Comparison of ENCODE assay signal across 8 mouse cellular contexts in genomic region chr9:118926111-118926650, GRCm38 (mm10). TPM values are rescaled to one million over a fixed set of nuclear protein-coding genes. Genes with fewer than 3 reads are reported as not detected.
DNase-seq lines count a peak whose midpoint lies in the region; ATAC-seq and TF ChIP-seq lines count a peak whose summit lies in the region.

Ctdspl (plus strand) TSS chr9:118926453.

- under 1% methylated on average over 58 of the region's 73 CpGs for WGBS in bone marrow, adult 2 months
- under 1% methylated on average over 51 of the region's 73 CpGs for WGBS in forebrain, embryonic 11.5 days
- 2% methylated on average over 29 of the region's 73 CpGs for WGBS in lung, embryonic 14.5 days

- H3K4me3 ChIP-seq in E14TG2a.4 (replicated peaks; ENCODE audit: low read length), result peak within 1 kb of the TSS; percentile 80
- peak within 1 kb of the TSS; percentile 86 for H3K4me3 ChIP-seq in bone marrow, adult 2 months (replicated peaks; ENCODE audit: control insufficient read depth, low read depth, low read length)
- peak within 1 kb of the TSS; percentile 73 for H3K4me3 ChIP-seq in forebrain, embryonic 11.5 days (ENCODE audit: low read depth, low read length)
- peak within 1 kb of the TSS; percentile 78 for H3K4me3 ChIP-seq in lung, embryonic 14.5 days (ENCODE audit: low read depth, low read length)

- TF ChIP-seq POLR2A in bone marrow, adult 2 months (IDR thresholded peaks at IDR 0.05; ENCODE audit: borderline replicate concordance, control insufficient read depth, low read depth, low read length), result no peak

- intact Hi-C loops in heart, postnatal 10 days (cut with DNase I), result loop anchor here (5.0 kb wide), 1 partner anchor 56 kb away; no protein-coding TSS in a partner anchor

- DNase-seq in forebrain, embryonic 11.5 days (ENCODE audit: low spot score), result peak; percentile 80
- DNase-seq in heart, postnatal 10 days, result peak; percentile 65 to 69
- DNase-seq in layer of hippocampus, adult 18-20 months (ENCODE audit: low spot score in 2 of 2), result peak; percentile 64 to 71
- peak; percentile 70 for DNase-seq in lung, embryonic 14.5 days
- peak; percentile 50 for DNase-seq in ovary, postnatal 10 days (ENCODE audit: low spot score)
- DNase-seq in thymus, postnatal 10 days (ENCODE audit: low spot score in 2 of 2), result peak; percentile 50 to 60

- no peak for TF ChIP-seq CTCF in E14TG2a.4 (conservative IDR thresholded peaks at IDR 0.05; ENCODE audit: low read length)
- TF ChIP-seq CTCF in bone marrow, adult 2 months (IDR thresholded peaks at IDR 0.05; ENCODE audit: control insufficient read depth, insufficient read depth, low read length), result no peak
- TF ChIP-seq CTCF in lung, embryonic 14.5 days (IDR thresholded peaks at IDR 0.05; ENCODE audit: low read depth), result no peak

- H3K9me3 ChIP-seq in E14TG2a.4 (ENCODE audit: low read length), result no peaks in the 10 kb centered on the region
- no peaks in the 10 kb centered on the region for H3K9me3 ChIP-seq in forebrain, embryonic 11.5 days (ENCODE audit: control insufficient read depth, low read length)
- no peaks in the 10 kb centered on the region for H3K9me3 ChIP-seq in lung, embryonic 14.5 days (ENCODE audit: low read depth, low read length)

- peak within 1 kb of the TSS; percentile 59 for H3K27ac ChIP-seq in bone marrow, adult 2 months (ENCODE audit: control insufficient read depth, insufficient read depth, low read depth, low read length, poor library complexity)
- peak within 1 kb of the TSS; percentile 59 for H3K27ac ChIP-seq in forebrain, embryonic 11.5 days (ENCODE audit: low read depth, low read length)
- peak within 1 kb of the TSS; percentile 90 for H3K27ac ChIP-seq in lung, embryonic 14.5 days (ENCODE audit: low read depth)

- H3K9ac ChIP-seq in forebrain, embryonic 11.5 days (ENCODE audit: low read length), result peak within 1 kb of the TSS; percentile 82
- peak within 1 kb of the TSS; percentile 90 for H3K9ac ChIP-seq in lung, embryonic 14.5 days

- H3K4me1 ChIP-seq in E14TG2a.4 (replicated peaks; ENCODE audit: low read depth, low read length), result peaks cover 32% of the 10 kb centered on the region
- peaks cover 5% of the 10 kb centered on the region; the same call in 1 of the 2 replicates for H3K4me1 ChIP-seq in bone marrow, adult 2 months (ENCODE audit: control insufficient read depth, insufficient read depth, low read length)
- H3K4me1 ChIP-seq in forebrain, embryonic 11.5 days (replicated peaks; ENCODE audit: control insufficient read depth, insufficient read depth, low read length), result peaks cover 5% of the 10 kb centered on the region; the same call in 1 of the 2 replicates
- H3K4me1 ChIP-seq in lung, embryonic 14.5 days (ENCODE audit: insufficient read depth), result peaks cover 27% of the 10 kb centered on the region

- H3K36me3 ChIP-seq in E14TG2a.4 (ENCODE audit: insufficient read depth, low read length), result no peaks in the 10 kb centered on the region
- no peaks in the 10 kb centered on the region for H3K36me3 ChIP-seq in forebrain, embryonic 11.5 days (ENCODE audit: control insufficient read depth, insufficient read depth, low read length)
- no peaks in the 10 kb centered on the region for H3K36me3 ChIP-seq in lung, embryonic 14.5 days (ENCODE audit: insufficient read depth)

- peak; percentile 53 for ATAC-seq in forebrain, embryonic 11.5 days (replicated peaks; ENCODE audit: low FRiP score)
- ATAC-seq in lung, embryonic 14.5 days (ENCODE audit: insufficient read depth), result peak; percentile 33

- H3K27me3 ChIP-seq in E14TG2a.4 (ENCODE audit: insufficient read depth, low read length), result peaks cover 76% of the 10 kb centered on the region
- no peaks in the 10 kb centered on the region for H3K27me3 ChIP-seq in forebrain, embryonic 11.5 days (ENCODE audit: control insufficient read depth, insufficient read depth, low read length)
- H3K27me3 ChIP-seq in lung, embryonic 14.5 days (ENCODE audit: insufficient read depth, low read length), result no peaks in the 10 kb centered on the region

- H3K4me2 ChIP-seq in forebrain, embryonic 11.5 days (ENCODE audit: low read depth, low read length, severe bottlenecking), result peak within 1 kb of the TSS; percentile 96
- peak within 1 kb of the TSS; percentile 99 for H3K4me2 ChIP-seq in lung, embryonic 14.5 days

RNA-seq across cellular contexts. Expression of gene Ctdspl, which starts in this region (rescaled TPM):
- 4.4 and 6.7 TPM in 2 replicates for polyA plus RNA-seq in bone marrow, adult 2 months (2011; ENCODE audit: insufficient read depth, insufficient read length, low replicate concordance, missing spikeins)
- 9.0 and 9.1 TPM in 2 replicates for polyA plus RNA-seq in forebrain, embryonic 11.5 days (2014; fragmentation: Nextera tagmentation; extraction: Ambion mirVana)
- 10 to 100 TPM; 16.0 to 17.5 TPM for total RNA-seq in heart, postnatal 10 days (2021)
- total RNA-seq in layer of hippocampus, adult 18-20 months (2021), result 10 to 100 TPM; 25.1 to 27.1 TPM
- polyA plus RNA-seq in lung, embryonic 14.5 days (2014; fragmentation: Nextera tagmentation; extraction: Ambion mirVana), result 20.1 and 22.9 TPM in 2 replicates

Comparison
In these comparisons a context has a peak if more than half of its experiments do, and no peak if none do; other contexts are left out.
1. Peak in every context shown above with its lines: DNase-seq, ATAC-seq, H3K4me3 ChIP-seq and H3K27ac ChIP-seq.